Mouse (Mus musculus): ENCODE data around the gene Foxd1. TPM values are rescaled to one million over a fixed set of nuclear protein-coding genes. Genes with fewer than 3 reads are reported as not detected.

Gene Foxd1
- not detected for total RNA-seq (2023)

DNA sequence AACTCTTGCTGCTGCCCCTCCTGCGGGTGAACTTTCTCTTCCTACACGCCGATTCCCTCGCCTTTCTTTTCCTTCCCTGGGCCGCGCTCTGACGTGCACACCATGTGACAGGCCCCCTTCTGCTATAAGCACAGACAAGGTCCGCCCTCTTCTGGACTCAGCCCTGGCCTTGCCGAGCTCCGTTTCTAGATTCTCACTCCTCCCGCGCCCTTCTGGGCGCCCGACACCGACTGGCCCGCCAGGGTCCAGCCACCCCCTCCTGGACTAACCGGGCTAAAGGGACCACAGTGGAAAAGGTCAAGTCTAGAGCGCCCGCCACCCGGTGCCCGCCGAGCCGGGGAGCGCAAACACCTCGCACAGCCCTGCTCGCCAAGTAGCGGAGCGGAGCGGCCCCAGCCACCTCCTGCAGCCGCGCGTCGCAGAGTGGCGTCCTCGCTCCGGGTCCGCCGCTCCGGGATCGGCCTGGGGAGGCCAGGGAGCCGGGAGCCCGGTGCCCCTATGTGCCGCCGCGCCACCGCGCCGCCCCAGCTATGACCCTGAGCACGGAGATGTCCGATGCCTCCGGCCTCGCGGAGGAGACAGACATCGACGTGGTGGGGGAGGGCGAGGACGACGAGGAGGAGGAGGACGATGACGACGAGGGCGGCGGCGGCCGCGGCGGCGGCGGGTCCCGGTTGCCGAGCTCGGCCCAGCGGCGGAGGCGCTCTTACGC is at the start of gene Foxd1:
Foxd1 (plus strand) TSS at position 153 of the 712 bp plus-strand sequence.

DNA sequence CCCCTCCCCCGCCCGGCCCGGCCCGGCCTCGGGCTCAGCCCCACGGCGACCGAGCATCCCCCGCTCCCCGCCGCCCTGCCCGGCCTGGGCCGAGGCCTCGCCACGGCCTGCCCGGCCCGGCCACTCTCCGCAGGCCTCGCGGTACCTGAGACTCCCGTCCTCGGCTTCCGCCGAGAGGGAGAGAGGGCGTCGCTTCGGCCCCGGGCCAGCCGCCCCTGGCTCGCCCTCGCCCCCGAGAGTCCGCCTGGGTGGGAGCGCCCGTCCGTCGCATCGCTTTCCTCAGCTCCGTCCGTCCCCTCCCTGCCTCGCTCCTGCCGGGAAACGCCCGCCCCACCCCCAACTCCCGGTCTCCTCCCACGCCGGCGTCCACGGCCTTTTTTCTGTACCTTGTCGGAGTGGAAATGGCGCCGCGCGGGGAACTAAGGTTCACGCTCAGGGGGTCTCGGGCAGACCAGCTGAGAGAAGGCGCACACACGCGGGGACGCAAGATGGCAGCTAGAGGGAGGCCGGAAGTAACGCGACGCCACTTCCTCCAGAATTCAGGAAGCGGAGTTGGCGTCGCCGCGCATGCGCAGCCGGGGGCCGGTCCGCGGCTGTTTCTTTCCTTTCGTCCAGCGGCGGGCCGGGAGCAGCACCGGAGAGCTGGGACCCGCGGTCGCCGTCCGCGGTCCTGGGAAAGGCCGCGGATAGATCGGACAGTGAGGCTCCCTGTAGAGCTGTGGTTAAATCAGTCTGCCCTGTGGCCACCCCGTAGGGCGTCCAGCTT is 37.4 kb upstream of the Foxd1 start, which contains the start of gene Btf3:
Btf3 (minus strand) TSS at position 527 of the 766 bp plus-strand sequence.

Other genes starting within 250 kb of the Foxd1 start
- gene Arhgef28, start 147.8 kb upstream of the Foxd1 start, total RNA-seq (2023): not detected
- 38.4 TPM for gene Utp15, start 91.2 kb upstream of the Foxd1 start, total RNA-seq (2023)
- gene Ankra2, start 91.2 kb upstream of the Foxd1 start, total RNA-seq (2023): 29.7 TPM
- gene Gm21976, start 74.4 kb upstream of the Foxd1 start, total RNA-seq (2023): not detected
- gene Btf3, start 37.2 kb upstream of the Foxd1 start, total RNA-seq (2023): 418 TPM
- gene Gm10320, start 137.8 kb downstream of the Foxd1 start, total RNA-seq (2023): not detected